23 mouse cellular contexts compared by ENCODE assay signal in genomic region chr9:117125844-117126243, GRCm38 (mm10).
A peak's percentile ranks its signal among the peaks of the same experiment; 100 is the strongest.
DNase-seq lines count a peak whose midpoint lies in the region; ATAC-seq lines count a peak whose summit lies in the region.
"Had no signal": no experiment of that assay in that cellular context is flagged by ENCODE, and none has a peak within 500 bp of the region (broad histone marks: within the 10 kb centered on the region; RNA-seq: fewer than 3 reads in every experiment).

No protein-coding gene starts in this region.

- peaks cover 10% of the 10 kb centered on the region for H3K4me1 ChIP-seq in heart, embryonic 10.5 days
- H3K4me1 ChIP-seq in neural tube, embryonic 11.5 days (ENCODE audit: control insufficient read depth, insufficient read depth, low read length) = peaks cover 4% of the 10 kb centered on the region; the same call in 1 of the 2 replicates
- H3K4me1 ChIP-seq in neural tube, embryonic 14.5 days (ENCODE audit: control insufficient read depth, insufficient read depth, low read length) = peaks cover 21% of the 10 kb centered on the region; the same call in 1 of the 2 replicates
- H3K4me1 ChIP-seq in forebrain, embryonic 12.5 days = 0 out of 2 replicates have a peak, but pooled peaks cover 4% of the 10 kb centered on the region
- H3K4me1 ChIP-seq: forebrain, embryonic 10.5 days had no signal

- H3K27ac ChIP-seq in heart, embryonic 10.5 days = no peak overlapping the region
- H3K27ac ChIP-seq in neural tube, embryonic 11.5 days (ENCODE audit: low read depth, low read length) = peak overlapping the region; percentile 1; the same call in 1 of the 2 replicates
- H3K27ac ChIP-seq in neural tube, embryonic 14.5 days (ENCODE audit: low read depth, low read length) = peak overlapping the region; percentile 39; the same call in 1 of the 2 replicates
- H3K27ac ChIP-seq in forebrain, embryonic 12.5 days = no peak overlapping the region
- H3K27ac ChIP-seq: embryonic facial prominence, embryonic 13.5 days; forebrain, embryonic 10.5 days; forebrain, embryonic 13.5 days; forebrain, embryonic 15.5 days had no signal

- H3K9me3 ChIP-seq in heart, embryonic 10.5 days = no peaks in the 10 kb centered on the region
- no peaks in the 10 kb centered on the region for H3K9me3 ChIP-seq in neural tube, embryonic 11.5 days (ENCODE audit: control insufficient read depth, low read length)
- no peaks in the 10 kb centered on the region for H3K9me3 ChIP-seq in neural tube, embryonic 14.5 days (ENCODE audit: control insufficient read depth, low read length)
- H3K9me3 ChIP-seq in forebrain, embryonic 12.5 days = no peaks in the 10 kb centered on the region
- H3K9me3 ChIP-seq: embryonic facial prominence, embryonic 13.5 days; embryonic facial prominence, embryonic 15.5 days; forebrain, embryonic 10.5 days; forebrain, embryonic 13.5 days; forebrain, embryonic 15.5 days had no signal

- intact Hi-C loops in heart, postnatal 25 days (cut with DNase I) = no loop called here

- 79% methylated on average over 6 of the region's 6 CpGs for WGBS in heart, embryonic 10.5 days
- 82% methylated on average over 6 of the region's 6 CpGs for WGBS in neural tube, embryonic 11.5 days
- 69% methylated on average over 6 of the region's 6 CpGs for WGBS in neural tube, embryonic 14.5 days
- 83% methylated on average over 6 of the region's 6 CpGs for WGBS in forebrain, embryonic 12.5 days

- H3K9ac ChIP-seq in neural tube, embryonic 11.5 days (ENCODE audit: low read length) = no peak overlapping the region
- H3K9ac ChIP-seq in neural tube, embryonic 14.5 days (replicated peaks; ENCODE audit: low read depth, low read length) = no peak overlapping the region
- H3K9ac ChIP-seq in forebrain, embryonic 12.5 days = no peak overlapping the region
- H3K9ac ChIP-seq: embryonic facial prominence, embryonic 13.5 days; embryonic facial prominence, embryonic 15.5 days; forebrain, embryonic 13.5 days; forebrain, embryonic 15.5 days had no signal

- H3K36me3 ChIP-seq in heart, embryonic 10.5 days = no peaks in the 10 kb centered on the region
- no peaks in the 10 kb centered on the region for H3K36me3 ChIP-seq in neural tube, embryonic 11.5 days (ENCODE audit: control insufficient read depth, insufficient read depth, low read length)
- H3K36me3 ChIP-seq in neural tube, embryonic 14.5 days (ENCODE audit: control insufficient read depth, insufficient read depth, low read length) = no peaks in the 10 kb centered on the region
- H3K36me3 ChIP-seq in forebrain, embryonic 12.5 days (replicated peaks) = no peaks in the 10 kb centered on the region
- H3K36me3 ChIP-seq: embryonic facial prominence, embryonic 15.5 days; forebrain, embryonic 10.5 days; forebrain, embryonic 15.5 days had no signal

- no peak for ATAC-seq in neural tube, embryonic 11.5 days (ENCODE audit: insufficient read depth, low FRiP score, low TSS enrichment)
- ATAC-seq in neural tube, embryonic 14.5 days (ENCODE audit: low read depth) = no peak
- ATAC-seq in forebrain, embryonic 12.5 days (ENCODE audit: low FRiP score) = no peak
- ATAC-seq: forebrain, embryonic 13.5 days; forebrain, embryonic 15.5 days had no signal

- DNase-seq in heart, embryonic 10.5 days (ENCODE audit: low spot score) = peak; percentile 10
- no peak for DNase-seq in heart, postnatal 25 days (ENCODE audit: low spot score)
- DNase-seq in neural tube, embryonic 11.5 days (ENCODE audit: low spot score) = no peak
- DNase-seq in neural tube, embryonic 10.5 days (ENCODE audit: extremely low spot score, low spot score) = no peak
- no peak for DNase-seq in frontal cortex, postnatal 36 days (ENCODE audit: low spot score in 2 of 2)
- DNase-seq: adrenal gland, adult 2 months; adrenal gland, postnatal 10 days; adrenal gland, postnatal 25 days; cerebellum, adult 11 months; cerebellum, adult 18-20 months; cerebellum, adult 8-10 months; cerebellum, adult 9-11 months; cerebellum, postnatal 14 days; cerebellum, postnatal 36 days; embryo, embryonic 11 days had no signal

- H3K4me3 ChIP-seq in heart, embryonic 10.5 days = no peak overlapping the region
- no peak overlapping the region for H3K4me3 ChIP-seq in neural tube, embryonic 11.5 days (ENCODE audit: low read depth, low read length)
- no peak overlapping the region for H3K4me3 ChIP-seq in neural tube, embryonic 14.5 days (ENCODE audit: low read depth, low read length)
- H3K4me3 ChIP-seq in forebrain, embryonic 12.5 days (replicated peaks) = no peak overlapping the region
- H3K4me3 ChIP-seq: embryonic facial prominence, embryonic 13.5 days; embryonic facial prominence, embryonic 15.5 days; erythroblast, embryonic 14.5 days; forebrain, embryonic 10.5 days; forebrain, embryonic 13.5 days; forebrain, embryonic 15.5 days had no signal

- no peak overlapping the region for H3K4me2 ChIP-seq in neural tube, embryonic 11.5 days (ENCODE audit: low read depth)
- H3K4me2 ChIP-seq in neural tube, embryonic 14.5 days (ENCODE audit: low read depth, low read length) = no peak overlapping the region
- H3K4me2 ChIP-seq in forebrain, embryonic 12.5 days = no peak overlapping the region
- H3K4me2 ChIP-seq: embryonic facial prominence, embryonic 13.5 days; embryonic facial prominence, embryonic 15.5 days; forebrain, embryonic 13.5 days; forebrain, embryonic 15.5 days had no signal

- no peaks in the 10 kb centered on the region for H3K27me3 ChIP-seq in heart, embryonic 10.5 days (ENCODE audit: insufficient read depth, poor library complexity, severe bottlenecking)
- no peaks in the 10 kb centered on the region for H3K27me3 ChIP-seq in neural tube, embryonic 11.5 days (ENCODE audit: control insufficient read depth, insufficient read depth, low read length)
- H3K27me3 ChIP-seq in neural tube, embryonic 14.5 days (ENCODE audit: control insufficient read depth, insufficient read depth, low read length) = no peaks in the 10 kb centered on the region
- no peaks in the 10 kb centered on the region for H3K27me3 ChIP-seq in forebrain, embryonic 12.5 days
- H3K27me3 ChIP-seq: embryonic facial prominence, embryonic 13.5 days; embryonic facial prominence, embryonic 15.5 days; forebrain, embryonic 13.5 days; forebrain, embryonic 15.5 days had no signal

Comparison
In these comparisons a context has a peak if more than half of its experiments do, and no peak if none do; other contexts are left out.
1. H3K27ac ChIP-seq: peak in neural tube, embryonic 11.5 days (single experiment) and neural tube, embryonic 14.5 days (single experiment); none in heart, embryonic 10.5 days (single experiment) and forebrain, embryonic 12.5 days (single experiment).